ENCODE assay signal across 8 mouse cellular contexts in genomic region chr1:166047505-166048170, GRCm38 (mm10). TPM values are rescaled to one million over a fixed set of nuclear protein-coding genes. Genes with fewer than 3 reads are reported as not detected.
DNase-seq lines count a peak whose midpoint lies in the region; ATAC-seq and TF ChIP-seq lines count a peak whose summit lies in the region.

No protein-coding gene starts in this region.

- WGBS in lung, embryonic 14.5 days, result 6% methylated on average over 25 of the region's 25 CpGs
- WGBS in heart, embryonic 16.5 days, result 9% methylated on average over 25 of the region's 25 CpGs
- WGBS in liver, embryonic 16.5 days (ENCODE audit: insufficient replicate concordance), result 8% methylated on average over 25 of the region's 25 CpGs
- WGBS in neural tube, embryonic 15.5 days, result 6% methylated on average over 25 of the region's 25 CpGs

- peak overlapping the region; percentile 22 for H3K9ac ChIP-seq in lung, embryonic 14.5 days
- peak overlapping the region; percentile 27 for H3K9ac ChIP-seq in heart, embryonic 16.5 days (ENCODE audit: low read length)
- no peak overlapping the region for H3K9ac ChIP-seq in liver, embryonic 16.5 days (ENCODE audit: low read depth, low read length)
- peak overlapping the region; percentile 49; the same call in 1 of the 2 replicates for H3K9ac ChIP-seq in neural tube, embryonic 15.5 days (replicated peaks)

- peaks cover 26% of the 10 kb centered on the region for H3K4me1 ChIP-seq in lung, embryonic 14.5 days (ENCODE audit: insufficient read depth)
- peaks cover 14% of the 10 kb centered on the region for H3K4me1 ChIP-seq in heart, embryonic 16.5 days (ENCODE audit: control insufficient read depth, insufficient read depth, low read length)
- no peaks in the 10 kb centered on the region; the same call in none of the 2 replicates for H3K4me1 ChIP-seq in liver, embryonic 16.5 days (ENCODE audit: control insufficient read depth, low read depth, low read length)
- H3K4me1 ChIP-seq in neural tube, embryonic 15.5 days, result peaks cover 38% of the 10 kb centered on the region

- peak overlapping the region; percentile 35 for H3K4me3 ChIP-seq in lung, embryonic 14.5 days (ENCODE audit: low read depth, low read length)
- H3K4me3 ChIP-seq in heart, embryonic 16.5 days (ENCODE audit: low read length), result peak overlapping the region; percentile 49
- H3K4me3 ChIP-seq in liver, embryonic 16.5 days (ENCODE audit: low read depth, low read length), result peak overlapping the region; percentile 42
- peak overlapping the region; percentile 38 for H3K4me3 ChIP-seq in neural tube, embryonic 15.5 days (replicated peaks)

- no peak for TF ChIP-seq POLR2A in brain, embryonic 14.5 days (IDR thresholded peaks at IDR 0.05; ENCODE audit: borderline replicate concordance, extremely low read depth, insufficient read depth, insufficient read length, poor library complexity, severe bottlenecking)

- no peak for ATAC-seq in lung, embryonic 14.5 days (ENCODE audit: insufficient read depth)
- ATAC-seq in heart, embryonic 16.5 days (replicated peaks; ENCODE audit: extremely low read depth, insufficient read depth, low FRiP score), result peak; percentile 35; the same call in 1 of the 2 replicates
- ATAC-seq in liver, embryonic 16.5 days (ENCODE audit: low read depth), result 0 out of 2 replicates have a peak, but pooled peaks have one; percentile 24
- peak; percentile 23; the same call in 1 of the 2 replicates for ATAC-seq in neural tube, embryonic 15.5 days (ENCODE audit: low FRiP score)

- H3K27me3 ChIP-seq in lung, embryonic 14.5 days (ENCODE audit: insufficient read depth, low read length), result 0 out of 2 replicates have a peak, but pooled peaks cover under 1% of the 10 kb centered on the region
- H3K27me3 ChIP-seq in heart, embryonic 16.5 days (ENCODE audit: control insufficient read depth, insufficient read depth, low read length), result no peaks in the 10 kb centered on the region
- H3K27me3 ChIP-seq in liver, embryonic 16.5 days (ENCODE audit: control insufficient read depth, insufficient read depth, low read depth, low read length), result peaks cover 34% of the 10 kb centered on the region
- 0 out of 2 replicates have a peak, but pooled peaks cover 12% of the 10 kb centered on the region for H3K27me3 ChIP-seq in neural tube, embryonic 15.5 days (replicated peaks)

- no peaks in the 10 kb centered on the region for H3K9me3 ChIP-seq in lung, embryonic 14.5 days (ENCODE audit: low read depth, low read length)
- no peaks in the 10 kb centered on the region for H3K9me3 ChIP-seq in heart, embryonic 16.5 days (replicated peaks; ENCODE audit: control insufficient read depth, low read length)
- H3K9me3 ChIP-seq in liver, embryonic 16.5 days (replicated peaks; ENCODE audit: control insufficient read depth, low read length), result no peaks in the 10 kb centered on the region
- H3K9me3 ChIP-seq in neural tube, embryonic 15.5 days (replicated peaks), result no peaks in the 10 kb centered on the region

- no peaks in the 10 kb centered on the region for H3K36me3 ChIP-seq in lung, embryonic 14.5 days (ENCODE audit: insufficient read depth)
- H3K36me3 ChIP-seq in heart, embryonic 16.5 days (ENCODE audit: control insufficient read depth, insufficient read depth), result no peaks in the 10 kb centered on the region
- H3K36me3 ChIP-seq in liver, embryonic 16.5 days (ENCODE audit: control insufficient read depth, insufficient read depth), result no peaks in the 10 kb centered on the region
- H3K36me3 ChIP-seq in neural tube, embryonic 15.5 days, result no peaks in the 10 kb centered on the region

- H3K27ac ChIP-seq in lung, embryonic 14.5 days (ENCODE audit: low read depth), result peak overlapping the region; percentile 50; the same call in 1 of the 2 replicates
- H3K27ac ChIP-seq in heart, embryonic 16.5 days (ENCODE audit: low read length), result peak overlapping the region; percentile 28; the same call in 1 of the 2 replicates
- no peak overlapping the region for H3K27ac ChIP-seq in liver, embryonic 16.5 days (ENCODE audit: low read length)
- peak overlapping the region; percentile 59 for H3K27ac ChIP-seq in neural tube, embryonic 15.5 days (replicated peaks)

- TF ChIP-seq CTCF in lung, embryonic 14.5 days (IDR thresholded peaks at IDR 0.05; ENCODE audit: low read depth), result no peak
- no peak for TF ChIP-seq CTCF in brain, embryonic 14.5 days (IDR thresholded peaks at IDR 0.05; ENCODE audit: borderline replicate concordance, extremely low read depth, insufficient read depth, insufficient read length)

- peak overlapping the region; percentile 72 for H3K4me2 ChIP-seq in lung, embryonic 14.5 days
- peak overlapping the region; percentile 78 for H3K4me2 ChIP-seq in heart, embryonic 16.5 days (ENCODE audit: low read depth, low read length)
- H3K4me2 ChIP-seq in liver, embryonic 16.5 days (ENCODE audit: low read depth, low read length), result peak overlapping the region; percentile 68
- H3K4me2 ChIP-seq in neural tube, embryonic 15.5 days, result peak overlapping the region; percentile 86

- peak; percentile 69 for DNase-seq in lung, embryonic 14.5 days
- DNase-seq in lung, postnatal 14 days, result no peak
- peak; percentile 56 for DNase-seq in brain, embryonic 14.5 days (ENCODE audit: low read depth)
- DNase-seq in urinary bladder, postnatal 14 days (ENCODE audit: low spot score), result no peak
- DNase-seq in right cerebral cortex, postnatal 14 days, result no peak

RNA-seq across cellular contexts. Expression of gene Pou2f1, which starts 45.2 kb away (rescaled TPM):
- polyA plus RNA-seq in lung, embryonic 14.5 days (2014; fragmentation: Nextera tagmentation; extraction: Ambion mirVana), result 22.5 TPM in 2 replicates
- polyA plus RNA-seq in brain, embryonic 14.5 days (2012; rRNA removed), result 16.0 and 21.2 TPM in 2 replicates
- 8.5 and 9.3 TPM in 2 replicates for polyA plus RNA-seq in heart, embryonic 16.5 days (2015; fragmentation: Nextera tagmentation; extraction: Ambion mirVana)
- 4.2 and 4.9 TPM in 2 replicates for polyA plus RNA-seq in liver, embryonic 16.5 days (2015; fragmentation: Nextera tagmentation; extraction: Ambion mirVana)
- polyA plus RNA-seq in neural tube, embryonic 15.5 days (2015; fragmentation: Nextera tagmentation; extraction: Ambion mirVana), result 14.7 and 15.3 TPM in 2 replicates

Comparison
In these comparisons a context has a peak if more than half of its experiments do, and no peak if none do; other contexts are left out.
1. DNase-seq: peak in lung, embryonic 14.5 days (single experiment) and brain, embryonic 14.5 days (single experiment); none in lung, postnatal 14 days (single experiment), urinary bladder, postnatal 14 days (single experiment) and right cerebral cortex, postnatal 14 days (single experiment).
2. Peak in every context shown above with its lines, with median percentiles within 50 percentile points of each other: H3K4me2 ChIP-seq and H3K4me3 ChIP-seq.